Mouse (Mus musculus): Measurements from ENCODE around the gene Asic5. TPM values are rescaled to one million over a fixed set of nuclear protein-coding genes. Genes with fewer than 3 reads are reported as not detected.

Asic5 gene
- polyA plus RNA-seq, 1 experiment from 2014 or later = not detected

Other genes with a start within 250 kb of the Asic5 start
- 6.2 and 6.4 TPM in 2 replicates for gene Ctso, start 49.7 kb upstream of the Asic5 start, polyA plus RNA-seq (2014; fragmentation: Nextera tagmentation; extraction: Ambion mirVana)
- gene Tdo2, start 6.1 kb upstream of the Asic5 start, polyA plus RNA-seq (2014; fragmentation: Nextera tagmentation; extraction: Ambion mirVana) = 0.48 and 1.6 TPM in 2 replicates
- gene Gucy1b1, start 92.4 kb downstream of the Asic5 start, polyA plus RNA-seq (2014; fragmentation: Nextera tagmentation; extraction: Ambion mirVana) = 1.9 and 2.0 TPM in 2 replicates
- 0.85 and 2.6 TPM in 2 replicates for gene Gucy1a1, start 163.5 kb downstream of the Asic5 start, polyA plus RNA-seq (2014; fragmentation: Nextera tagmentation; extraction: Ambion mirVana)

Data from limb, embryonic 11.5 days (tissue).